Mouse (Mus musculus) retina, postnatal 7 days (tissue): ENCODE measurements around the gene Gpc2.

Experiments
- DNase-seq: peaks from one replicate; pipeline ENCODE4 v3.0.0-alpha.2; 2012; ENCODE audit warnings: low read depth, low spot score

Gpc2 gene

DNA sequence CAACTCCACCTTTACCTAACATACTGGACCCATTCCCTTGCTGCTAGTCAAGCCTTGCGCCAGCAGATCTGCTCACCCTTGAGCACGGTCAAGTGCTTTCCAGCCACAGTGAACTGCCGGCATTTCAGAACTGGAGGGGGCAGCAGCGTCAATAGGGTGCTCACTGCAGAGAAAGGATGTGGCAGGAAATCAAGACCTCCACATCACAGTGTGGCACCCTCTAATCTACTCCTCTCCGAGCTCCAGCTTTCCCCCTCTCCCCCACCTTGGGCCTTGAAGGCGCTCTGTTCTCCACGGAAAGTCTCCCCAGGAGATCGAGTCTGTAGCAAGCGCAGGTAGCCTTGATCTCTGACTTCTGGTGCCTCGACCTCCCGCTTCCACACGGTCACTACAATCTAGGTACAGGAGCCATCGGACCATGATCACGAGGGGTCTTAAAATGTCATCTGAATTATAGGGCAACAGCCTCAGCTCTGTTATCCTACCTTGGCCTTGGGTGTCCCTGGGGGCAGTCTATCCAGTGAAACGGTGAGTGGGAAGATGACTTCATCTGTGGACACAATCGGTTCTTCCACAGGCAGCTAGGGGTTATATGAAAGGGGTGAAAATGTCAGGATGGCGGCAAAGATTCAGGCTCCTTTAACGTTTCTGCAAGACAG is 17.1 kb downstream of the Gpc2 start:
- DNase-seq = no peak

DNA sequence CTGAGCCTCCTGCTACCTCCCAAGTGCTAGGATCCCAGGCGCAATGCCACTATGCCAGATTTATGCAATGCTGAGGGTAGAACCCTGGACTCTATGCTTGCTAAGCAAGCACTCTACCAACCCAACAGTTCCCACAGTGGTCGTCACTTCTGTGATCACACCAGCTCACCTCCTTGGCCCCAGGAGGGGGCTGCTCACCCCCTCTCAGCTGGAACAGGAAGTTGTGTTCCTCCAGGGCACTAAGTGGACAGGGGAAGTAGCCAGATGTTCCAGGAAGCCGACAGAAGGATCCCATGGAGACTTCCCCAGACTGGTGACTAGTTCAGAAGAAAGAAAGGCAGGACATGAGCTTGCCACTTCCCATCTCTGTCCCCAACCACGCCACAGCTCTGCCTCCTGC is 17.8 kb downstream of the Gpc2 start:
- no peak for DNase-seq

DNA sequence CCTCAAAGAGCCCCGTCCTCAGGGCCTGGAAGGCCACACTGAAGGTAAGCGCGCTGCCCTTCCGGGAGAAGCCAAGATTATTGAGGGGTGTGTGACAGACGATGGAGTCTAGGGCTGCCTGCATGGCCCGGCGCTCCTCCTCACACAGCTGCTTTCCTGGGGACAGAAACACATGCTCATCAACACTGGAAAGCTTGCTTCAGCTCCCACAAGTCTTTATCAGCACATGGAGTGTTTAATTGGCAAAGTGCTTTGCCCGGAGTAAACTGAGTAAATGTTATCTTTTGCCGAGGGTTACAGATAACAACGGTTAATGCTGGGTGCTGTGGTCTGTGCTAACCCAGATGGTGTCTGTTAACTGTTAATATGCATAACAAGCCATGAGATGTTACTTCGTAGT is 19.0 kb downstream of the Gpc2 start:
- no peak for DNase-seq

DNA sequence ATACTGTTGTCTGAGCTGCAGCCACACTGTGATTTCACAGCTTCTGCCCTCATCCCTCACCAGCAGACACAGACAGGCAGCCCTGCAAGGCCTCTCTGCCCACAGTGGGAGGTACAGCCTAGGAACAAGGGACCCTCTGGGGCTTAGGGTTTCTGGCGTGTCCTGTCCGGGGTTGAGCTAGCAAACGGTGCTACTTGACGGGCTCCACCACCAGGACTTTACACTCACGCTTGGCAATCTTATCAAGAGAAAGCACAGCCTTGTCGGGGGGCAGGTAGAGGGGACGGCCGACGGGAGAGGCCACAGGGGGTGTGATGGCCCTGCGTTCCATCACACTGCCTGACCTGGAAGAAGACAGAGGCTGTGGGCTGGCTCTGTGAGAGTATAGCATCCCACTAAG is 19.8 kb downstream of the Gpc2 start:
- DNase-seq = no peak

DNA sequence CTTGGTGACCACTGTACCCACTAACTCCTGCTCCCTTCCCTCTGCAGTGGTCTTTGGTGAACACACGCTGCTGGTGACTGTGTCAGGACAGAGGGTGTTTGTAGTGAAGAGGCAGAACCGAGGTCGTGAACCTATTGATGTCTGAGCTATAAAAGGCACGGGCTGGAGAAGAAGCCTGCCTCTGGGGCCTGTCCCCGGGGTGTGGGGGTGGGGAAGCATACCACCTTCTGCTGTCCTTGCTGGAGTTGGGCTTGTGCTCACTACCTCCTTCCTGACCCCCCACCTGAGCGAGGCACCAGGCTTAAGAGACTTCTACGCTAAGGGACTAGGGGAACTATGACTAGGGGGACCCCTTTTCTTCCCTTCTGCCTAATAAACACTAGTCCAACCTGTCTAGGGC is 20.8 kb downstream of the Gpc2 start:
- DNase-seq = no peak

DNA sequence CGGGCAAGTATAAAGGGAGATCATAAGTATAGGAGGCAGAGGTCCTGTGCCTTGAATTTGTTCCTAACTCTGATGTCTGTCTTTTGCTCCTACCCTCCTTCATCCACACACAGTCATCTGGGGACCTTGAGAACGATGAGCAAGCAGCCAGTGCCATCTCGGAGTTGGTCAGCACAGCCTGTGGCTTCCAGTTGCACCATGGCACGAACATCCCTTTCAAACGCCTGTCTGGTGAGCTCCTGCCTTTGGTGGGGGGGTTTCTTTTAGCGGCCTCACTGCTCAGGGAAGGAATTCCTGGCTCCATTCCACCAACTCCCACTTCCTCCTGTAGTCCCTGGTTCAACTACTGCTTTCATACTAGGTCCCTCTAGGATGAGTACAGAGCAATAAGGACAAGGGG is 21.3 kb downstream of the Gpc2 start:
- no peak for DNase-seq

DNA sequence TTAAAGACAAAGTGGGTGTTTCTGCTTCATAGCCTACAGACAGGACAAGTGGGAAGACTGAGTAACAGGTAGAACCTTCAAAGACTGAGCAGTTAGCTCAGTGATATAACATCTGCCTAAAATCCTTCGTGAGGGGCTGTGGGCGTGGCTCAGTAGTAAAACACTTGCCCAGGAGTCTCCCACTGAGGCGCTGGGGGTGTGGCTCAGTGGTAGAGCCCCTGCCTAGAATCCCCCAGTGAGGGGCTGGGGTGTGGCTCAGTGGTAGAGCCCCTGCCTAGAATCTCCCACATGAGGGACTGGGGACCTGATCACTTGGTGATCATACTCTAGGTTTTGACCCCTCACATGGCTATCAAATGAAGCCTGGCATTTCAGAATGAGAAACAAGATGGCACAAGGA is 21.7 kb downstream of the Gpc2 start:
- DNase-seq = no peak

DNA sequence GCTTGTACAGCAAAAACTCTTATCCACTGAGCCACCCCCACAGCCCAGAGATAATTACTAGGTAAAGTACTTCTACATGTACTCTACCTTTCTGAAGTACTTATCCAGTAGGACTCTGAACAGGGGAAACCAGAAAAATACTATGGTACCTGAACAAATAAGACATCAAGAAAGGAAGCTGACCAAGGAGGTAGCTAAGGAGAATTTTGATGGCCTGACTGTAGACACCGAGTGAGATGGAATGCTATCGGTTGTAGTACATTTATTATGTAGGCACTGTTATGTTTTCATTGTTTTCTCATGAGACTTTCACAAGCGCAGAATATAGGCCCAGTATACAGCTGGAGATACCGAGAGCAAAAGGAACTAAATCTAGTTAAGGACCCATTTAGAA is 22.2 kb downstream of the Gpc2 start:
- DNase-seq = no peak

DNA sequence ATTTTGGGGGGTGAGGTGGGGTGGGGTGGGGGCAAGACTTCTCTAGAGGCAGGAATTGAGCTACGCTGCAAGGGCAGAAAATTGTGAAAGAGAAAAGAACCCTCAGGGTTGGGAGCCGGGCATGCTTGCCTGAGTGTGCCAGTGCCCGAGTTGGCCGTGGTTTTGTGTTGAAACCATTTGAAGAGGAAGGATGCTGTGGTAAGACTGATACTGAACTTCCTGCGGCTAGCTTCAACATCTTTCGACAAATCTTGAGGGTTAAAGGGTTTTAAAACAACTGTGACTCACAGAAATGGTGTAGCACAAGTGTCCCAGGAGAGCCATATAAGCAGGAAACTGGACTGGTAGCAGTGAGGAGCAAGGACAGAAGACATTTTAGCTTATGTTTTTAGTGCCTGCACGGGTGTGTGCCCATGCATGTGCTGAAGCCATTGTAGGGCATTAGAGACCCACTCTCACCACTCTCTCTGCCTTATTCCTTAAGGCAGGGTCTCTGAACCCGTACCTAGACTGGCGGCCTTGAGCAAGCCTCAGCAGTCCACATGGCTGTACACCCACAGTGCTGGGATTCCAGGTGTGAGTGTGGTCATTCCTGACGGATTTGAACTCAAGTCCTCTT is 22.7 kb downstream of the Gpc2 start:
- DNase-seq = no peak

DNA sequence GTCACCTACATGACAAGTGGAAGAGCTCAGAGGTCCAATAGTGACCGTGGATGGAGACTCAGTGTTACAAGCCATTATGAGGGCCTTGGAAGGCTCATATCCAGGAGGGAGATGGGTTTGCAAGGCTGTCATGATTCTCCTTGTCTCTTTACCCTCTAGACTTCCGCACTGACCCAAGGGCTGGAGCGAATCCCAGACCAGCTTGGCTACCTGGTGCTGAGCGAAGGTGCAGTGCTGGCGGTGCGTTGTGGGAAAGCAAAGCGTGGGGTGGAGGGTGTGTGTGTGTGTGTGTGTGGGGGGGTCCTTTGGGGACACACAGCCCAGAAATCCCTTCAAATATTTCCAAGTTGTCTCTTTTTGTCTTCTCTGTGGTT is 23.7 kb downstream of the Gpc2 start:
- DNase-seq = no peak

DNA sequence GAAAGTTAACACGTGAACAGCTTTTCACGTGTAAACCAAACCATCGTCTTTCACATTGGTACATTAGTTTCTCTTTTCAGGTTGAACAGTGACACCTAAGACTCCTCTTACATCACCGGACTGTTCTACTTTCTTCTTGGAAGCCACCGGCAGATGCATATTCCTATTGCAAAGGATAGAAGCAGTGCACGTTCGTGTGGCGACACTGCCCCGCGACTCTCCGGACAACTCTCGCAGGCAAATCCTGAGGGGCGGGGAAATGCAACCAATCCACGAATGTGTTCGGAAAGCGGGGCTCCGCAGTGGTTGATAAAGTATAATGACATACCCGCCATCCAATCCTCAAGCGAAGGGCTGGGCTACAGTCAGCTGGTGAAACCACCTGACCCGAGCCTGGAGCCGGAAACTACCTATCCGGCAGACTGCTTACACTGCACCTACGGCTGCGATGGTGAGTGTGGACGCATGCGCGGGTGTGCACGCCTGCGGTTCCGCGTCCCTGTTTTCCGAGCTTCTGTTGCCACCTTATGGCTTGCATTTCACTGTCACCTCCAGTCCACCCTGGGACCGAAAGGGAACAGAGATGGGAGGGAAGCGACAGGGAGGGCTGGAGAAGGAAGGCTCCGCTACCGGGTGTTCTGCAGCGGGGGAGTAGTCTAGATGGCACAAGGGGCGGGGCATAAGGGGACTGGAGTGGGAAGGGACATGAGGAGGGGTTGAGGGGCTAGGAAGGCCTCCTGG is 24.3 kb downstream of the Gpc2 start, which contains the start of gene Lamtor4:
Gene Lamtor4 (plus strand): TSS at position 130 of the 741 bp plus-strand sequence.
- DNase-seq = peak; percentile 91

DNA sequence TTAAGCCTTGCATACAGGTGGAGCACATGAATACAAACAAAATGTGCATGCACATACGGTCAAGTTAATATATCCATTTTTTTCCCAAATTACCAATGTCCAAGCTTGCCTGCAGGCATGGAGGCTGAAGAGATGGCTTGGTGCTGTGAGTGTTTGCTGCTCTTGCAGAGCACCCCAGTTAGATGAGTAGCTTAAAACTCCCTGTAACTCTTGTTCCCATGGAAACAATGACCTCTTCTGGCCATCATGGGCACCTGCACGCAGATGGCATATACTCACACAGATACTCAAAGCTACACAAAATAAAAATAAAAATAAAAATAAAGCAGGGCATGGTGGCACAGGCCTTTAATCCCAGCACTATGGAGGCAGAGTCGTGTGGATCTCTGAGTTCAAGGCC is 26.7 kb downstream of the Gpc2 start:
- no peak for DNase-seq

DNA sequence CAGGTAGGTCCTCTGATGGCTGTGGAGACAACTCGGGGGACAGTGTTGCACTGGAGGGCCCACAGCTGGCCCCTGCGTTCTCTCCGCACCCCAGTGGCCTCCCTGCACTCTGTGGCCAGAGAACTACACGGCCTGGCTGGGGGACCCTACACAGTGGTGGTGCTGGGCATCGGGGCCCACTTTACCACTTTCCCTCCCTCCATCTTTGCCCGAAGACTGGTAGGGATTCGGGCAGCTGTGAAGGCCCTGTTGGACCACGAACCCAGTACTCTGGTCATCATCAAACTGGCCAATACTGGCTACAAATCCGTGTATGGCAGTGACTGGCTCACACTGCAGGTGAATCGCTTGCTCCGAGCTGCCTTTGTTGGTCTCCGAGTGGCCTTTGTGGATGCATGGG is 28.7 kb downstream of the Gpc2 start:
- no peak for DNase-seq

DNA sequence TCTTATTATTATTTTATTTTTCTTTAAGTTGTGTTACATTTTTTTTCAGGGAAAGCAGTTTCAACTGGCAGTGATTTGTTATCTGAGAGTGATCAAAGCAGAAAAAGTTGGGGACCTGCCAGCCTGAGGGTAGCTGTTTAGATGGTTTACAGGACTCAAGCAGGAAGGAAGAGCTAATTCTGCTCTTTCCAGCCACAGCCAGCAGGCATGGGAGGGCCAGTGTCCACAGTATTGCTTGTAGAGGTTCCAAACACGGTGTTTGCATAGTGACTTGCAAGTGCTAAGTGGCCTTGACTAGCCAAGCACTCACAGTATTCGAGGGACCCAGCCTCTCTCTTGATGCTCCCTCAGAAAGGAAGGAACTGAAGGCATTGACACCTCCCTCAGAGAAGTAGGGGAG is 38.3 kb downstream of the Gpc2 start:
- no peak for DNase-seq

DNA sequence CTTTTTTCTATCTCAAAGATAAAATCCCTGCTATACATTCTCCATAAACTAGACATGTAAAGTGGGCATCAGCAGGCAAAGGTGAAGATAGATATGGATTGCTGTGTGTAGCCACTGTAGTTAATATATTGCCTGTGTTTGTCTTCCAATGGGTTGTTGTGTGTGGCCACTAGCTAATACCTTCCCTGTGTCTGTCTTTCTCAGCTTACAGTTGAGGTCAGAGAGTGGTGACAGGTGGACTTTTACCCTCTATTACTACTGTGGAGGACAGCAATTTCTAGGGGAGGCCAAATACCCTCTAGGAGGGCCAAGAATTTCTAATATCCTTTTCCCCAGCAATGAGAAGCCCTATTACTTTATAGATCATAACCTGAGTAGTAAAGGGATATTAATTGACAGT is 45.6 kb downstream of the Gpc2 start:
- DNase-seq = no peak

DNA sequence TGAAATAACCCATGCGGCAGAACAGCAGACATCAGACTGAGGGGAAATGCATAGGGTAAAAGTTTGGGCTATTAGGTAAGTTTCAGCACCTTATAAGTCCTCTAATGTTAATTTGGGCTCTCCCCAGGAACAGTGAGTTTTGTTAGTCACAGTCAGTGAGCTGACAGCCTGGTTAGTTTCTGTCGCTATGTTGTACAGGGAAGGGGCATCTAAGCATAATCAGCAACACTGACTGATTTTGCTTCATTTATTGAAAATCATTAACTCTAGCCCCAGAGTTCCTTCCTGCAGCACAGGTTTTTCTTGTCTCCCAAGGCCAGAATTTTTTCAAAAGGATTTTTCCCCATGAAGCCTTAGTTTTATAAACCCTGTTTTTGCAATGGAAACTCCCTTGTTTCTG is 46.0 kb downstream of the Gpc2 start:
- no peak for DNase-seq

DNA sequence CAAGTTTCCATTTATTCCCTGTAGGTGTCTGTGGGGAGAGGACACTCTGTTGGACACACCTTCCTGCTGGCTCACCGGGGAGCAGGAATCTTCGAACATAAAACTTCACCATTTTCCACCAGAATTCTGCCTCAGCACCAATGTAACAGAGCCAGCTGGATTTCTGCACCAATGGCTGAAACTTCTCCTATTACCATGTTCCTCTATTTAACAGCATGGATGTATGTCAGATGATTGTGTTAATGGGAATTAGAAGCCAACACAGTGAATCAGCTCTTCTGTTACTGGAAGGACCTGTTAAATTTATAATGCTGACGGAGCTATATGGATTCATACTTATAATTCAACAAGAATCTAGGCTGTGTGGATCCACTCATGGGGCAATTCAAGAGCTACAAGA is 50.3 kb downstream of the Gpc2 start:
- no peak for DNase-seq

DNA sequence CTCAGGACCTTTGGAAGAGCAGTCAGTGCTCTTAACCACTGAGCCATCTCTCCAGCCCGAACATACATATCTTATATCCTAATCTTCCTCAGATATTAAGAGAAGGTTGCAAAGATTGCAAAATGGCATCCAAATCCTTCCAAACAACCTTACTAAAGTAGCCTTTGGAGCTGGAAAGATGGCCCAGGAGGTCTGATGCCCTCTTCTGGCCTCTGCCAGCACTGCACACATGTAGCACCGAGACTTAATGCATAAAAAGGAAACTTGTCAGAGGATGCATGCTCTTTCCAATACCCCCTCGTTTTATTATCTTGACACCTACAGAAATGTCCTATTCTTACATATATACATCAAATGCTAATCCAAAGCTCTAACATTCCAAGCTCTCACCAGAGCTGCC is 51.8 kb downstream of the Gpc2 start:
- DNase-seq = no peak

DNA sequence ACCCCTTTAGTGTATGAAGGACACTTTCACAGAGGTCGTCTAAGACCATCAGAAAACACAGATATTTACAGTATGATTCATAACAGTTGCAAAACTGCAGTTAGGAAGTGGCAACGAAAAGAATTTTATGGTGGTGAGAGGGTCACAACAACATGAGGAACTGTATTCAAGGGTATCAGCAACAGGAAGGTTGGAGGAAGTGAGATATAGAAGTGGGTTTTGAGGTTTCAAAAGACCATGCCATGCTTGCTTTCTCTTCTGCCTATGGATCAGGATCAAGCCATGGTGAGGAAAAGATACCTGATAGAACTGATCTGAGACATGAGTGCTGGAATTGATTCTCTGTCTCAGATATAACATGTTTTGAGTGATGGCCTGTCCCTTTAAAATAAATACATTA is 52.4 kb downstream of the Gpc2 start:
- DNase-seq = no peak

DNA sequence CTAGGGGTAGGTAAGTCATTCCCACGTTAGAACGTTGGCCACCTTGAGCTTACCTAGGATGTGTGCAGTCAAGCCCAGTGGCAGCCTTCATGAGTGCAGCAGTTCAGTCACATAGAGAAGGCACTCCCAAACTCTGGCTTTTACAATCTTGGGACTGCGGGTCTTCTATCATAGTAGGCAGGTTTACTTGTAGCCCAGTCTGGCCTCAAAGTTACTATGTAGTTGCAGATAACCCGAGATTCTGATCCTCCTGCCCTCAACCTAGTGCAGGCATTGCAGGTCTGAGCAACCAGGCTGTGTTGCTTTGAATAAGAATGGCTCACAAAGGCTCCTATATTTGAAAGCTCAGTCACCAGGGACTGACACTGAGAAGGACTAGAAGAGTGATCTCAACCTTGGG is 53.3 kb downstream of the Gpc2 start:
- no peak for DNase-seq

DNA sequence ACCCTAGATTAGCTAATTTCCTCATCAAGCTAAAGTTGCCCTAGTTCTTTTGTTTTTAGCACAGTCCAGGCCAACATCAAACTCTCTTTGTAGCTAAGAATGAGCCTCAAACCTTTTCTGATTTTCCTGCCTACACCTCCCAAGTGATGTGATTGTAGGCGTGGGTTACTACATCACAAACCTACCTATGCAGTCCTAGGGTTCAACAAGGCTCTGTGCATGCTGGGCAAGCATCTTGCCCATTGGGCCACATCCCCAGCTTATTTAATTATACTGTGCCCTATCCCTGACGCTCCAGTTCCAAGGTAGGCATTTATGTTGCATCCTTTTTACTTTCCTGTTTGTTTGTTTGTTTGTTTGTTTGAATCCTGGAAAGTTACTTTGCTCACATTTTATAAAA is 54.1 kb downstream of the Gpc2 start, which contains the start of gene Nxpe5:
Gene Nxpe5 (plus strand): TSS at position 199 of the 400 bp plus-strand sequence.
- no peak for DNase-seq
